Mouse (Mus musculus) liver, adult 2 months (tissue): ENCODE results near the gene Mcrs1. TPM values are rescaled to one million over a fixed set of nuclear protein-coding genes. Genes with fewer than 3 reads are reported as not detected.

ENCODE experiments used
- DNase-seq: peaks from one replicate; pipeline ENCODE4 v3.0.0-alpha.2; 2011; ENCODE audit warnings: low read depth, low spot score; ENCODE audit errors: extremely low read depth
- H3K27ac ChIP-seq: fragments of 200-500 bp; replicated peaks from 2 replicates; pipeline ENCODE4 v1.5.1; 2012; ENCODE audit warnings: low read depth, mild to moderate bottlenecking, control low read depth, inconsistent platforms, low read length; ENCODE audit not compliant: insufficient read depth
- H3K27me3 ChIP-seq: fragments of 200-500 bp; 2 replicates; pipeline ENCODE4 v1.6.1; 2012; ENCODE audit warnings: mild to moderate bottlenecking, moderate library complexity, low read length, inconsistent platforms; ENCODE audit not compliant: control insufficient read depth, insufficient read depth
- H3K36me3 ChIP-seq: fragments of 200-500 bp; 2 replicates; pipeline ENCODE4 v1.6.1; 2012; ENCODE audit warnings: low read length, inconsistent platforms; ENCODE audit not compliant: control insufficient read depth, insufficient read depth
- H3K4me1 ChIP-seq: fragments of 200-500 bp; 2 replicates; pipeline ENCODE4 v1.6.1; 2011; ENCODE audit warnings: low read length; ENCODE audit not compliant: control insufficient read depth, insufficient read depth
- H3K4me3 ChIP-seq: fragments of 200-500 bp; 2 replicates; pipeline ENCODE4 v1.5.1; 2011; ENCODE audit warnings: low read depth, mild to moderate bottlenecking, control low read depth, low read length, moderate library complexity; ENCODE audit not compliant: insufficient read depth
- H3K79me2 ChIP-seq: fragments of 200-500 bp; 2 replicates; pipeline ENCODE4 v1.6.1; 2012; ENCODE audit warnings: inconsistent platforms, mild to moderate bottlenecking, low read length, moderate library complexity; ENCODE audit not compliant: control insufficient read depth, insufficient read depth
- H3K9ac ChIP-seq: fragments of 200-500 bp; 2 replicates; pipeline ENCODE4 v1.6.1; 2012; ENCODE audit warnings: low read depth, mild to moderate bottlenecking, control low read depth, inconsistent platforms, low read length
- CTCF ChIP-seq: fragments of 200-500 bp; IDR thresholded peaks from 2 replicates; pipeline ENCODE4 v1.5.1; 2011; ENCODE audit warnings: low read depth, low read length, control low read depth
- POLR2A ChIP-seq: fragments of 200-500 bp; IDR thresholded peaks from 2 replicates; pipeline ENCODE4 v1.6.1; 2011; ENCODE audit warnings: low read length, control low read depth; ENCODE audit not compliant: insufficient read depth; ENCODE audit errors: extremely low read depth
- WGBS: fragments of 180-500 bp; shearing (Covaris S2); methylation state at CpG from one replicate; pipeline ENCODE4 v1.1.7; 2018; 5-methylcytosine and 5-hydroxymethylcytosine counted together
- polyA plus RNA-seq: library from polyadenylated mRNA; depleted of rRNA; stranded (reverse); fragments of >200 nt; gene quantifications from 2 replicates; pipeline ENCODE4 v1.2.3, GENCODE M21; 2012
- total RNA-seq: library from RNA; depleted of rRNA; stranded (reverse); fragments of >200 nt; gene quantifications from 2 replicates; pipeline ENCODE4 v1.2.3, GENCODE M21; 2014

The Mcrs1 gene
- total and polyA plus RNA-seq, 2 experiments, result 10.8 to 15.0 TPM

DNA sequence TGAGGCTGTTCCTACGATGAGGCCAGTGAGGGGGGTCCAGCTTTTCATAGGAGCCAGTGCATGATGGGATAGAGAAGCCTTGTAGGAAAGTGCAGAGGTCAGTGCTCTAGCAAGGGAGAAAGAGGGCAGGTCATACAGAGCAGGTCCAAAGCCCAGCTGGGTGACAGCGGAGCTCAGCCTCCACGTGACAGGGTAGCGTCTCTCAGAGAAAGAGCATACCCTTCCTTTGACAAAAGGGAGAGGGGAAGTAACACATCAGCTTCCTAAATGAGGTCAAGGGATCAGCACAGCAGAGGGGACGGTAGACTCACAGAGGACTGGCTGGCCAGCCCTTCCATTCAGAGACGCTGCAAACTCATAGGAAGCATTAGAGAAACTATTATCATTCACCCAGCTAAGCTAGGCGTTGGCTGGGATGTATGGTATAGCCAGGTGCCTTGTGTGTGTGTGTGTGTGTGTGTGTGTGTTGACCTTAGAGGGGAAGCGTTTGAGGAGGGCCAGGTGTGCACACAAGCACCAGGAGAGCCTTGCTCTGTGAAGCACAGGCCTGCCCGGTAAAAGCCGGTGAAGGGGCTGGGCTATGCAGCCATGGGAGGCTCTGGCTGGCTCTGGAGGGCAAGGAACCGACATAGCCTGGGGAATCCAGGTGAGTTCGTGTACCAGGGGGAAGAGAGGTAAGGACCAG lies 17.3 kb downstream of the Mcrs1 start:
- Histone ChIP-seq H3K79me2 (no peaks in the 10 kb centered on the region), H3K27ac (no peak overlapping the region), H3K27me3 (peaks cover 3% of the 10 kb centered on the region; the same call in 1 of the 2 replicates), H3K9ac (no peak overlapping the region), H3K36me3 (no peaks in the 10 kb centered on the region), H3K4me3 (no peak overlapping the region), H3K4me1 (no peaks in the 10 kb centered on the region)
- 34% methylated on average over 12 of the region's 12 CpGs for WGBS
- TF ChIP-seq CTCF, result no peak
- TF ChIP-seq POLR2A, result no peak
- DNase-seq, result no peak

DNA sequence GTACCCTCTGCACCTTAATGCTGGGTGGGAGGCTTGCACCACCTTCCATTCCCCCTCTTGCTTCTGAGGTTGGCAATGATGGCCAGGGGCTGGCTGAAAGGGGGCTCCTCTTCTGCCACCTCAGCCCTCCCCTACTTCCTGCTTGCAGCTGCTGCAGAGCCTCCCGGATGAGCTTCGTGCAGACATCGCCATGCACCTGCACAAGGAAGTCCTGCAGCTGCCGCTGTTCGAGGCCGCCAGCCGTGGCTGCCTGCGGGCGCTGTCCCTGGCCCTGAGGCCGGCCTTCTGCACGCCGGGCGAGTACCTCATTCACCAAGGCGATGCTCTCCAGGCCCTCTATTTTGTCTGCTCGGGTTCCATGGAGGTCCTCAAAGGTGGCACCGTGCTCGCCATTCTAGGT lies 18.0 kb downstream of the Mcrs1 start:
- Histone ChIP-seq H3K36me3 (no peaks in the 10 kb centered on the region), H3K4me1 (no peaks in the 10 kb centered on the region), H3K79me2 (no peaks in the 10 kb centered on the region), H3K9ac (no peak overlapping the region), H3K27me3 (peaks cover 6% of the 10 kb centered on the region; the same call in 1 of the 2 replicates), H3K4me3 (no peak overlapping the region), H3K27ac (no peak overlapping the region)
- no peak for DNase-seq
- TF ChIP-seq POLR2A (no peak), CTCF (no peak)
- 58% methylated on average over 17 of the region's 17 CpGs for WGBS

DNA sequence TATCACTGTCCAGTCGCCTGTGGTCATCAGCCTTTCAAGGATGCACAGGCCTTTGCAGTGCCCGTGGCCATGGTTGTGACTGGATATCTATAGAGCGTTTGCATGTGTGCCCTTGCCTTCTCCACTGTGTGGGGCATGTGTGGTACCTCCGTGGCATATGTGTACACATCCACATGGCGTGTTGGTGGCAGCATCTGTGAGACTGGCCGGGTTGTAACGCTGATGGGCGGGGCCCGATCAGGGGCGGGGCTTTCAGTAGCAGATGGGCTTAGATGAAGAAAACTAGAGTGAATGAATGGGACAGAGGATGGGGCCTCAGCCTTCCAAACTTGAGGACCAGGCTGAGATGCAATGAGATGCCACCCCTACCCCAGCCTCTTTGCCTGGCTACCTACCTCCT lies 19.8 kb downstream of the Mcrs1 start:
- no peak overlapping the region for H3K4me3 ChIP-seq
- H3K4me1 ChIP-seq, result no peaks in the 10 kb centered on the region
- TF ChIP-seq POLR2A (no peak), CTCF (no peak)
- no peak overlapping the region for H3K27ac ChIP-seq
- DNase-seq, result no peak
- H3K79me2 ChIP-seq, result no peaks in the 10 kb centered on the region
- H3K9ac ChIP-seq, result no peak overlapping the region
- no peaks in the 10 kb centered on the region for H3K36me3 ChIP-seq
- peaks cover 10% of the 10 kb centered on the region for H3K27me3 ChIP-seq
- 70% methylated on average over 10 of the region's 10 CpGs for WGBS

DNA sequence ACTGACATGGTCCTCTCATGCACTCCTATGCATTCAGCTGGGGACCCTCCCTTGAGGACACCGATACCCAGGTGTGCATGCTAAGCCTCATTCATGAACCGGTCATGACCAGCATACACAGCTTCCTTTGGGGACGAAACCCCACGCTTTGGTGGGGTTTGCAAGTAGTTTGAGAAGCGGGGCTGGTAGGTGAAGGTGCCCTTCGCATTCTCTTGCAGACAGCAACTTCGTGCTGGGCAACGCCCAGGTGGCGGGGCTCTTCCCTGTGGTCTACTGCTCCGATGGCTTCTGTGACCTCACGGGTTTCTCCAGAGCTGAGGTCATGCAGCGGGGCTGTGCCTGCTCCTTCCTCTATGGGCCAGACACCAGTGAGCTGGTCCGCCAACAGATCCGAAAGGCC lies 25.7 kb downstream of the Mcrs1 start:
- H3K27me3 ChIP-seq, result peaks cover 35% of the 10 kb centered on the region; the same call in 1 of the 2 replicates
- no peak for TF ChIP-seq POLR2A
- WGBS, result 33% methylated on average over 14 of the region's 14 CpGs

GRCm38 (mm10) chr15:99225081-99225810 lies 26.5 kb downstream of the Mcrs1 start:
- WGBS, result 4% methylated on average over 22 of the region's 22 CpGs
- H3K4me1 ChIP-seq, result peaks cover 3% of the 10 kb centered on the region; the same call in 1 of the 2 replicates
- no peak overlapping the region for H3K9ac ChIP-seq
- DNase-seq, result no peak
- no peak for TF ChIP-seq CTCF
- TF ChIP-seq POLR2A, result no peak
- H3K4me3 ChIP-seq, result no peak overlapping the region
- H3K36me3 ChIP-seq, result no peaks in the 10 kb centered on the region
- peaks cover 35% of the 10 kb centered on the region; the same call in 1 of the 2 replicates for H3K27me3 ChIP-seq
- no peaks in the 10 kb centered on the region for H3K79me2 ChIP-seq
- H3K27ac ChIP-seq, result no peak overlapping the region

More for the DNA sequence above, 25.7 kb downstream of the Mcrs1 start:
- no peak for DNase-seq
- Histone ChIP-seq H3K36me3 (no peaks in the 10 kb centered on the region), H3K4me3 (no peak overlapping the region), H3K9ac (no peak overlapping the region), H3K4me1 (peaks cover 3% of the 10 kb centered on the region; the same call in 1 of the 2 replicates), H3K79me2 (no peaks in the 10 kb centered on the region), H3K27ac (no peak overlapping the region)
